Mouse (Mus musculus): ENCODE data around the gene Crip3.

DNA sequence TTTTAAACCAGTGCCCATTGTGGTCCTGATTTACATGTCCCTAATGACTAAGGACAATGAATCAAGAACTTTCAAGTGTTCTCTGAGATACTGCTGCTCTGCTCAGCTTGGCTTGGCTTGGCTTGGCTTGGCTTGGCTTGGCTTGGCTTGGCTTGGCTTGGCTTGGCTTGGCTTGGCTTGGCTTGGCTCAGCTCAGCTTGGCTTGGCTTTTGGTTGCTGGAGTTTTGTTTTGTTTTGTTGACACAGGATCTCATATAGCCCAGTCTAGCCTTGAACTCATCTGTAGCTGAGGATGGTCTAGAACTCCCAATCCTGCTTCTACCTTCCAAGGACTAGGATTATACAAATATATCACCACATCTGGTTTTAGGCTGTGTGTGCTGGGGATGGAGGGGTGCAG is 2.2 kb upstream of the Crip3 start:
- TF ChIP-seq CTCF (IDR thresholded peaks at IDR 0.05; ENCODE audit: borderline replicate concordance, control insufficient read depth, extremely low read depth, insufficient read depth, low read length, poor library complexity) (no peak), POLR2A (IDR thresholded peaks at IDR 0.05; ENCODE audit: control insufficient read depth, extremely low read depth, insufficient read depth, low read length, poor library complexity) (no peak)
